Mouse (Mus musculus) spleen, adult 12 weeks (tissue): ENCODE measurements around the gene Ahr.

Experiments
- DNase-seq: peaks from one replicate; pipeline ENCODE4 v3.0.0; 2022; ENCODE audit warnings: low spot score

Ahr gene

DNA sequence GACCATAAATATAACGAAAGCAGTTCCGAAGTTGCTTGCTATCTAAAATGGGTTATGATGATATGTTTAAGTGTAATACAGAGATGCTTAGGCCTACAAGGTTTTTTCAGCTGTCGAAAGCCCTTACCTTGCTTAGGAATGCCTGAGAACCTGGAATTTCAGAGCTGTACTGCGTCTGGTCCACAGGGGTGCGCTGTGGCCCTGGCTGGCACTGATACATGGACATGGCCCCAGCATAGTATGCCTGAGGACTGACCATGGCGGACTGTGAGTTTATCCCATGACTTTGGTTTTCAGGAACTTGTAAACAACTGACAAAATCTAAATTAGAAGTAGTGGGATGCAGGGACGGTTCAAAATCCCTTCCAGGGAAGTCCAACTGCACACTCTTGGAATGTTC, 31.3 kb downstream of the Ahr start:
- no peak for DNase-seq

DNA sequence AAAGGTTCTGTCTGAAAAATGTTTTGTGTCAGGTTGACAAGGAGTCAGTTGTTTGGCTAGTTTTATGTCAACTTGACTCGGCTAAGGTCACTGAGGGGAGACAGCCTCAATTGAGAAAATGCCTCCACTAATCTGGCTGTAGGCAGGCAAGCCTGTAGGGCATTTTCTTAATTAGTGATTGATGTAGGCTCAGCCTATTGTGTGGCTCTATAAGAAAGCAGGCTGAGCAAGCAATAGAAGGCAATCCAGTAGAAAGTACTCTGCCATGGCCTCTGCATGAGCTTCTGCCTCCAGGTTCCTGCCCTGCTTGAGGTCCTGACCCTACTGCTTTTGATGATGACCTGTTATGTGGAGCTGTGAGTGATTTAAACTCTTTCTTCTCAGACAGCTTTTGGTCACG, 33.4 kb downstream of the Ahr start:
- no peak for DNase-seq

DNA sequence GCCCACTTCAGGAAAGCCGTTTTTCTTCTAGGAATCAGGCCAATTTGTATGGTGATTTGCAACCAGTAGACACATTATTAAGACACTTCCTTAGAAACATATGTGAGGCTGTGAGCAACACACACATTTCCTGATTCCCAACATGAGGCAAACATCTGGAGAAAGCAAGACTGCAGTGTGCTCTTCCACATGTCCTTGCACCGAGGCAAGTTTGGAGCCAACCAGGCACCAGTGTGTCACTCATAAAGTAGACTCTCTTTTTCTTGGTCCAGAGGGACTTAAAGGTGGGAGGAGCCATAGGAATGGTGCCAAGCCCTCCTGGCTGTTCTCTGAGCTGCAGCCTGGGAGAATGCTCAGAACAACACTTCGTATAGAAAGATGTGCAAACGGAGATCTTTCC, 39.6 kb downstream of the Ahr start:
- no peak for DNase-seq

DNA sequence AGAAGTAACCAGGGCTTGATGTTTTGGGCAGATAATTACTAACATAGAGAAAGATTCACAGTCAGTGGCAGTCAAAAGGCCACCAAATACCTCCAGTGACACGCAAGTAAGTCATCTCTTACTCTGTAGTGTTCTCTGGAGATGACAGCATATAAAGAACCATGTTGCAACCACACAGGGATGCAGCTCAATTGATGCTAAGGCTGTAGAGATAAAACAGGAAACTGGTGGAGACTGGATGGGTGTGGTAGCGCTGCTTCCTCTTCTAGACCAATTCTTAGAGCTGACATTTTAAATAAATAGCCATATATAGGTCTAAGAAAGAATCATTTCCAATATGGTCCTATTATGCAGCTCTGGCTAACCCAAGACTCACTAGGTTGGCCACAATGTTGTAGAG, 54.1 kb downstream of the Ahr start:
- no peak for DNase-seq

DNA sequence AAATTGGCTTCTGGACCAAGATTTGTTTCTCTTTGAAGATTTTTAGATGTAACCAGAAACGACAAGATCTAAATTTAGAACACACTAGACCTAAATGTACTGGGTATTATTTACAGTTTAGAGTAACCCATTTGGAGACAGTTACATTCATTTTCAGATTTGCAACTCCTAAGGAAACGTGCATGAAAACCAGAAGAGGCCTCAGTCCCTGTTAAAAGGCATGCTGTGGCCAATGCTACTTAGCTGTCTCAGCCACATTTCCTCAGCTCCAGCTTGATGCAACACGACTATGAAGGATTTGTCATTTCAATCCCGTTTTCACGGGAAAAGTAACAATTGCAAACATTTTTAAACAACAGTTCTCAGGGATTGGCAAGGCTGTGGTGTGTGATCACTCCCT, 55.9 kb downstream of the Ahr start:
- no peak for DNase-seq

DNA sequence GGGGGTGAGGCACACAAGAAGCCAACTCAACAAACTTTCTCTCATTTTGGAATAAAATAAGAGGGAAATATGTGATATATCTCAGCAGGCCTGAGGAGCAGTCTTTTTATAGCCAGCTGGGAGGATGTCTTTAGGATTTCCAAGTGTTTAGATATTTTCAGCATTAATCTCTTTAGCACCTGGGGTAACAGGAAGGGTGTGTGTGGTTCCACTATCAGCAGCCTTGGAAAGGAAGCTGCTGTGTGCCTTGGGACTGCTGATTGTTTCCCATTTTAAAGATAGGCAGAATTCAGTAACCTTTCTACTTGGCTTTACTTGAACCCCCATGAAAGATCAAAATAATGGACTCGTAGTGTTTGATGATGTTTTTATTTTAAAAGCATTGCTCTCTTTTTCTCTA, 71.4 kb downstream of the Ahr start:
- no peak for DNase-seq

DNA sequence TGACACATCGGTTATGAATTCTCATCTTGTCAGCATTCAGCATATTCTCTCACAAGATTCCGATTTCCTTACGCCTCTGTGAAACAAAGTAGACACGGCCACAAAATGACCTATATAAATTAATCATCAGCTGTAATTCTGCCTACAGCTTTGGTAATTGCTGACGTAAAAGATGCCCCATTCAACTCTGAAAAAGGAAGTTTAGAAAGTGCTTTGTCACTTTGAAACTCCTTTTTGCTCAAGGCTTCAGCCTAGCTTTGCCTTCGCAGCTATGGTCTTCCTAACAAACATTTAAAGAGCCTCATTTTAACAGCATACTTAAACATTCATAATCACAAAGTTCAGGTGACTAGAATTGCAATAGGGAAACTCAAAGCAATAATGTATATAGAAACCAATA, 72.2 kb downstream of the Ahr start:
- no peak for DNase-seq

DNA sequence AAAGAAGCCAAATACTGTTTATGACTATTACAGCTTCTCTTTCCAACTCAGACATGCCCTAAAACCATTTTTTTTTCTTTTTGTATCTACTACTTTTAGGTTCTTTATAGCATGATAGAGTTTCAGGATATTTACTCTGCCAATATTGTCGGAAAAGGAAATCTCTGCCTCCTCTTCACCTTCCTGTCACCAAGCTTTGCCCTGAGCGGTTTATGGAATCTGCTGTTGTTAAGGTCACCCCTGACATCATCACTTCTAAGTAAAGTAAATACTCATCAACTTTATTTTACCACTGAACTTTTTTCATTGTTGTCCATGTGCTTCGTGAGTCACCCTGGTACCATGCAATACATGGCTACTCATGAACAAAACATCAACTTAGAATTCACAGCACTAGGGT, 75.2 kb downstream of the Ahr start:
- DNase-seq: no peak
